19 mouse cellular contexts compared by ENCODE assay signal in the genomic region with DNA sequence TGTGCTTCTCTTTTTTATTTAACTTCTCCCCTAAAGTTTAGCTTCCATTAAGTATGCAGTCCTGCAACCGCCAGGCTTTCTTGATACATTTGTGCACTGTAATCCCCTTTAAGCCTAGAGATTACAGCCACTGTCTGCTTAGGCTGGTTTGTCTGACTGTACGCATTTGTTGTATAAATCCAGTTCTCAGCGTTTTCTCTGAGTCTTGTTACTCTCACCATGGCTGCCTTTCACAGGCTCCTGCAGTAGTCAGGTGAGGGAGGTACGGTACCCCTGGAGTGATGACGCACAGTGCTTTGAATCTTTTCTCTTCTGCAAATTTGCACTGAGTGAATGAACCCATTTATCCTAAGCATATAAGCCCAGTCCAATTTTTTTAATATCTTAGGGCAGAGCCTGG. TPM values are rescaled to one million over a fixed set of nuclear protein-coding genes. Genes with fewer than 3 reads are reported as not detected.
"Had no signal": no experiment of that assay in that cellular context is flagged by ENCODE, and none has a peak within 500 bp of the region (broad histone marks: within the 10 kb centered on the region; RNA-seq: fewer than 3 reads in every experiment).

No protein-coding gene starts in this region.

- H3K27ac ChIP-seq: kidney, postnatal 0 days; left cerebral cortex, adult 2 months; liver, embryonic 13.5 days; neural tube, embryonic 12.5 days; neural tube, embryonic 15.5 days had no signal

- H3K9me3 ChIP-seq: liver, embryonic 13.5 days; neural tube, embryonic 12.5 days; neural tube, embryonic 15.5 days had no signal

- H3K27me3 ChIP-seq: liver, embryonic 13.5 days; neural tube, embryonic 12.5 days; neural tube, embryonic 15.5 days had no signal

- H3K9ac ChIP-seq: liver, embryonic 13.5 days; neural tube, embryonic 12.5 days; neural tube, embryonic 15.5 days had no signal

- H3K36me3 ChIP-seq: liver, embryonic 13.5 days; neural tube, embryonic 12.5 days; neural tube, embryonic 15.5 days had no signal

- H3K4me3 ChIP-seq: left cerebral cortex, adult 2 months; liver, embryonic 13.5 days; neural tube, embryonic 12.5 days; neural tube, embryonic 15.5 days had no signal

- DNase-seq: kidney, adult 2 months; kidney, postnatal 25 days; layer of hippocampus, postnatal 36 days; liver, embryonic 13.5 days; lung, adult 2 months; lung, postnatal 14 days; lung, postnatal 4 days; right cerebral cortex, adult 18-20 months; right cerebral cortex, postnatal 14 days; right cerebral cortex, postnatal 4 days; thymus, adult 18-20 months; thymus, postnatal 36 days had no signal

- H3K4me2 ChIP-seq: liver, embryonic 13.5 days; neural tube, embryonic 12.5 days; neural tube, embryonic 15.5 days had no signal

- ATAC-seq: intestine, postnatal 0 days had no signal

- H3K4me1 ChIP-seq: liver, embryonic 13.5 days; neural tube, embryonic 12.5 days; neural tube, embryonic 15.5 days had no signal

RNA-seq across cellular contexts. Expression of gene Grik1, which starts 39.0 kb away (rescaled TPM):
- polyA plus RNA-seq: liver, adult 2 months; liver, embryonic 16.5 days had no signal
